Mouse (Mus musculus): ENCODE results near the gene Apc2.

- no peak for TF ChIP-seq CTCF (IDR thresholded peaks at IDR 0.05; ENCODE audit: insufficient read depth, low read length)
- TF ChIP-seq POLR2A (IDR thresholded peaks at IDR 0.05; ENCODE audit: borderline replicate concordance, extremely low read depth, low read depth, low read length): no peak
Observed at GRCm38 (mm10) chr10:80285222-80286070, 10.3 kb upstream of the Apc2 start.
